Mouse (Mus musculus): ENCODE measurements at regions not wholly inside any gene's neighbourhood (a gene's known extent, or its start where the extent isn't known, plus 50 kb on each side); places are given as distances from the start of the nearest gene placed in this dataset.

- Histone ChIP-seq H3K36me3 (ENCODE audit: control insufficient read depth, insufficient read depth) (no peaks in the 10 kb centered on the region), H3ac (ENCODE audit: control insufficient read depth, insufficient read length, low read depth) (no peak overlapping the region), H3K79me2 (ENCODE audit: control insufficient read depth, insufficient read depth) (no peaks in the 10 kb centered on the region), H3K4me3 (ENCODE audit: insufficient read depth, poor library complexity, severe bottlenecking) (no peak overlapping the region), H3K27me3 (ENCODE audit: control insufficient read depth, insufficient read depth, insufficient read length) (no peaks in the 10 kb centered on the region), H3K79me3 (ENCODE audit: low read depth) (no peaks in the 10 kb centered on the region)
- TF ChIP-seq CTCF (IDR thresholded peaks at IDR 0.05; ENCODE audit: control insufficient read depth, insufficient read depth, insufficient read length) (no peak), MYOD1 (IDR thresholded peaks at IDR 0.05; ENCODE audit: control insufficient read depth, insufficient read length, low read depth) (no peak), MAX (IDR thresholded peaks at IDR 0.05) (no peak)
Observed at GRCm38 (mm10) chr12:77715979-77716378, 478.1 kb downstream of the Fut8 start.

DNA sequence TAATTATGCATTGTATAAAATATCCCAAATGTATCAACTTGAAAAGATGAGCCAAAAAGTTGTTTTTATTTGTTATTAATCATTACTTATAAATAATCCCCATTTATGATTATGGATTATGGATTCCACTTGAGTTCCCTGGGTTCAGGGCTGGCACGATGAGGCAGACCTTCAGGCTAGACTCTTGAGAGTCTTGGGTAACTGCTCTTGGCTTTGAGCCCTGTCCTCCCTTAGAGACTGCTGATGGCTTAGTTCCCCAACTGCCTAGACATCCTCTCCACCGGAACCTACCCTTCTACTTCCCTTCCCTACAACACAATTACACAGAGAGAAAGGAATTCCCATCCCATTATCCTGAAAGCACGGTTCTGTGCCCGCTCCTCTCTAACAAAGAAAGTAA lies 466.3 kb upstream of the Gm6657 start:
- Histone ChIP-seq H3ac (ENCODE audit: control insufficient read depth, insufficient read length, low read depth) (no peak overlapping the region), H3K79me2 (ENCODE audit: control insufficient read depth, insufficient read depth) (no peaks in the 10 kb centered on the region), H3K27me3 (ENCODE audit: control insufficient read depth, insufficient read depth, insufficient read length) (no peaks in the 10 kb centered on the region), H3K4me3 (ENCODE audit: insufficient read depth, poor library complexity, severe bottlenecking) (no peak overlapping the region), H3K79me3 (ENCODE audit: low read depth) (no peaks in the 10 kb centered on the region), H3K36me3 (ENCODE audit: control insufficient read depth, insufficient read depth) (no peaks in the 10 kb centered on the region)
- TF ChIP-seq MAX (IDR thresholded peaks at IDR 0.05), result no peak
- TF ChIP-seq USF1 (IDR thresholded peaks at IDR 0.05; ENCODE audit: low read depth), result no peak
- no peak for TF ChIP-seq FOSL1 (IDR thresholded peaks at IDR 0.05; ENCODE audit: insufficient read depth, low read length, poor library complexity, severe bottlenecking)
- TF ChIP-seq CEBPB (IDR thresholded peaks at IDR 0.05; ENCODE audit: low read depth), result no peak
- no peak for TF ChIP-seq MYOD1 (IDR thresholded peaks at IDR 0.05; ENCODE audit: control insufficient read depth, insufficient read length, low read depth)
- no peak for TF ChIP-seq MYOG (IDR thresholded peaks at IDR 0.05; ENCODE audit: control insufficient read depth, extremely low read depth, insufficient read length)
- TF ChIP-seq CTCF (IDR thresholded peaks at IDR 0.05; ENCODE audit: control insufficient read depth, insufficient read depth, insufficient read length), result no peak

GRCm38 (mm10) chr12:77739047-77739760 lies 454.8 kb upstream of the Gm6657 start:
- Histone ChIP-seq H3ac (ENCODE audit: control insufficient read depth, insufficient read length, low read depth) (no peak overlapping the region), H3K79me2 (ENCODE audit: control insufficient read depth, insufficient read depth) (no peaks in the 10 kb centered on the region), H3K36me3 (ENCODE audit: control insufficient read depth, insufficient read depth) (no peaks in the 10 kb centered on the region), H3K79me3 (ENCODE audit: low read depth) (no peaks in the 10 kb centered on the region), H3K27me3 (ENCODE audit: control insufficient read depth, insufficient read depth, insufficient read length) (no peaks in the 10 kb centered on the region), H3K4me3 (ENCODE audit: insufficient read depth, poor library complexity, severe bottlenecking) (no peak overlapping the region)
- TF ChIP-seq MYOD1 (IDR thresholded peaks at IDR 0.05; ENCODE audit: control insufficient read depth, insufficient read length, low read depth), result no peak
- TF ChIP-seq USF1 (IDR thresholded peaks at IDR 0.05; ENCODE audit: low read depth), result no peak
- no peak for TF ChIP-seq CEBPB (IDR thresholded peaks at IDR 0.05; ENCODE audit: low read depth)

DNA sequence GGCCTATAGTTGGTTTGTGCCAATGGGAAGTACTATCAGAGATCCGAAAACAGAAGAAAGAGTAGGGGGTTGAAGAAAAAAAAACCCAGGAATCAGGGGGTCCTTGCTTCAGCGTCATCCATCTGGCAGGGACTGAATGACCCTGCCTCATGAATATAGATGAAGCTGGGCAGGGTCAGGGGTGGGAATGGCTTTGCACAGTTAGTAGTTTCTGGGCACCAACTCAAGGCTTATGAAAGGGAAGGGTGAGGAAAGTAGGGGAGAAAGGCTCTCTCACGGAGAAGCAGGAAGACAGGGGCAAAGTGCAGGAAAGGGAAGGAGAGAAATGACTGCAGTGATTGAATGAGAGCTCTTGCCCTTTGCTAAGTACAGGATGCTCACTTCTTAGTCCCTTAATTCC lies 451.3 kb upstream of the Gm6657 start:
- Histone ChIP-seq H3K36me3 (ENCODE audit: control insufficient read depth, insufficient read depth) (no peaks in the 10 kb centered on the region), H3ac (ENCODE audit: control insufficient read depth, insufficient read length, low read depth) (no peak overlapping the region), H3K4me3 (ENCODE audit: insufficient read depth, poor library complexity, severe bottlenecking) (no peak overlapping the region), H3K27me3 (ENCODE audit: control insufficient read depth, insufficient read depth, insufficient read length) (no peaks in the 10 kb centered on the region), H3K79me2 (ENCODE audit: control insufficient read depth, insufficient read depth) (no peaks in the 10 kb centered on the region), H3K79me3 (ENCODE audit: low read depth) (no peaks in the 10 kb centered on the region)
- TF ChIP-seq MYOG (IDR thresholded peaks at IDR 0.05; ENCODE audit: control insufficient read depth, extremely low read depth, insufficient read length), result no peak
- TF ChIP-seq FOSL1 (IDR thresholded peaks at IDR 0.05; ENCODE audit: insufficient read depth, low read length, poor library complexity, severe bottlenecking), result no peak
- TF ChIP-seq USF1 (IDR thresholded peaks at IDR 0.05; ENCODE audit: low read depth), result no peak
- TF ChIP-seq MAX (IDR thresholded peaks at IDR 0.05), result no peak
- TF ChIP-seq MYOD1 (IDR thresholded peaks at IDR 0.05; ENCODE audit: control insufficient read depth, insufficient read length, low read depth), result no peak
- no peak for TF ChIP-seq CEBPB (IDR thresholded peaks at IDR 0.05; ENCODE audit: low read depth)
- no peak for TF ChIP-seq CTCF (IDR thresholded peaks at IDR 0.05; ENCODE audit: control insufficient read depth, insufficient read depth, insufficient read length)

DNA sequence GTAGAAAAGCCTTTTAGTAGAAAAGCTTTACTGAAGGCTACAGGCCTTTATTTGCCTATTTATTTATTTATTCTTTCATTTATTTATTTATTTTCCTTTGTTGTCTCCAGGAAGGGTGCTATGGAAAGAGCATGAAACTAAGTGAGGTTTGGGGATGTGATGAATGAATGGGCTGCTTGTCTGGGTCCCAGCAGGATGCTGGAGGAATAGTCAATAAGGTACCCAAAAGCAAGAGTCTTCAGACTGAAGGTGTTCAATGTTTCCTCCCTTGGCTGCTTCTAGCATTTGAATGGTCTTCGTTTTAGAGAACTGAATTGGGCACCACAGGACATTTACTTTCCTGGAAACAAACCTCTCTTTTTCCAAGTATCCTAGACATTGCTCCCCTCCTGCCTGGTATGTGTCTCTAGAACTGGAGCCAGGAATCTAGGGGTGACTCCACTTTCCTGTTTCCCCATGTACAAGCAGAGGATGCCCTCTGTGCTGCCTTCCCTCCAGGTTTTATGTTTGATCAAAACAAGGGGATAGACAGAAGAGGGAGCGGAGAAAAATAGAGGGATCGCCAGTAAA lies 444.5 kb upstream of the Gm6657 start:
- no peaks in the 10 kb centered on the region for H3K79me3 ChIP-seq (ENCODE audit: low read depth)

DNA sequence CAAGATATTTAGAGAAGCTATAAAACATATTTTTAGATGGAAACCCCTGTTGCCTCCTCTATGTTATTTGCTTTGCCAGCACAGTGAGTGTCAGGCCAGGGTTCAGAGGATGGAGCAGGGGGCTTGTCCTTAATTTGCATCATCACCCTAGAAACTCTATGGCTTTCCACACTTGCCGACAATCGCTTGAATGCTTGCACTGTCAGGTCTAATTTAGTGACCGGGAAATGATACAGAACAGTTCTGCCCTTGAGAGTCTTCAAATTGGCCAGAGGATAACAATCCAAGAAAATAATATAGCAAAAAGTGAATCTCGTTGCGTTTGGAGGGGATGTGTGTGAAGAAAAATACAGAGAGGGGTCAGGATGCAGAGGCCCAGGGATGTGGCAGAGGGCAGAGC lies 441.9 kb upstream of the Gm6657 start:
- no peak overlapping the region for H3ac ChIP-seq (ENCODE audit: control insufficient read depth, insufficient read length, low read depth)
- H3K4me3 ChIP-seq (ENCODE audit: insufficient read depth, poor library complexity, severe bottlenecking), result no peak overlapping the region
- no peak for TF ChIP-seq MYOG (IDR thresholded peaks at IDR 0.05; ENCODE audit: control insufficient read depth, extremely low read depth, insufficient read length)
- TF ChIP-seq MAX (IDR thresholded peaks at IDR 0.05), result no peak
- TF ChIP-seq FOSL1 (IDR thresholded peaks at IDR 0.05; ENCODE audit: insufficient read depth, low read length, poor library complexity, severe bottlenecking), result no peak
- no peak for TF ChIP-seq CEBPB (IDR thresholded peaks at IDR 0.05; ENCODE audit: low read depth)
- no peak for TF ChIP-seq CTCF (IDR thresholded peaks at IDR 0.05; ENCODE audit: control insufficient read depth, insufficient read depth, insufficient read length)
- TF ChIP-seq MYOD1 (IDR thresholded peaks at IDR 0.05; ENCODE audit: control insufficient read depth, insufficient read length, low read depth), result no peak
- TF ChIP-seq USF1 (IDR thresholded peaks at IDR 0.05; ENCODE audit: low read depth), result no peak
- no peaks in the 10 kb centered on the region for H3K36me3 ChIP-seq (ENCODE audit: control insufficient read depth, insufficient read depth)
- H3K79me3 ChIP-seq (ENCODE audit: low read depth), result no peaks in the 10 kb centered on the region
- H3K79me2 ChIP-seq (ENCODE audit: control insufficient read depth, insufficient read depth), result no peaks in the 10 kb centered on the region
- peaks cover 5% of the 10 kb centered on the region for H3K27me3 ChIP-seq (ENCODE audit: control insufficient read depth, insufficient read depth, insufficient read length)

More for the DNA sequence above, 444.5 kb upstream of the Gm6657 start:
- TF ChIP-seq MYOD1 (IDR thresholded peaks at IDR 0.05; ENCODE audit: control insufficient read depth, insufficient read length, low read depth) (no peak), MAX (IDR thresholded peaks at IDR 0.05) (no peak), CEBPB (IDR thresholded peaks at IDR 0.05; ENCODE audit: low read depth) (no peak), USF1 (IDR thresholded peaks at IDR 0.05; ENCODE audit: low read depth) (no peak), CTCF (IDR thresholded peaks at IDR 0.05; ENCODE audit: control insufficient read depth, insufficient read depth, insufficient read length) (no peak), FOSL1 (IDR thresholded peaks at IDR 0.05; ENCODE audit: insufficient read depth, low read length, poor library complexity, severe bottlenecking) (no peak), MYOG (IDR thresholded peaks at IDR 0.05; ENCODE audit: control insufficient read depth, extremely low read depth, insufficient read length) (no peak)
- no peak overlapping the region for H3K4me3 ChIP-seq (ENCODE audit: insufficient read depth, poor library complexity, severe bottlenecking)
- no peak overlapping the region for H3ac ChIP-seq (ENCODE audit: control insufficient read depth, insufficient read length, low read depth)
- no peaks in the 10 kb centered on the region for H3K36me3 ChIP-seq (ENCODE audit: control insufficient read depth, insufficient read depth)
- H3K79me2 ChIP-seq (ENCODE audit: control insufficient read depth, insufficient read depth), result no peaks in the 10 kb centered on the region
- no peaks in the 10 kb centered on the region for H3K27me3 ChIP-seq (ENCODE audit: control insufficient read depth, insufficient read depth, insufficient read length)
